Mouse (Mus musculus) midbrain, embryonic 14.5 days (tissue): Measurements from ENCODE around the gene Prss43. TPM values are rescaled to one million over a fixed set of nuclear protein-coding genes. Genes with fewer than 3 reads are reported as not detected.
A peak's percentile ranks its signal among the peaks of the same experiment; 100 is the strongest.

ENCODE experiments used
- ATAC-seq: fragments of 200-750 bp; cut with Nextera tagmentation; 2 replicates; pipeline ENCODE4 v1.8.0; 2017; ENCODE audit warnings: moderate number of reproducible peaks, moderate library complexity; ENCODE audit not compliant: low FRiP score, low TSS enrichment
- DNase-seq: peaks from one replicate; pipeline ENCODE4 v3.0.0-alpha.2; 2015
- H3K27ac ChIP-seq: fragments of 300-500 bp; sonication (generic); replicated peaks from 2 replicates; pipeline ENCODE4 v1.5.1; 2014; ENCODE audit warnings: mild to moderate bottlenecking, low read depth, low read length, moderate library complexity
- H3K27me3 ChIP-seq: fragments of 300-500 bp; sonication (generic); 2 replicates; pipeline ENCODE4 v1.6.1; 2014; ENCODE audit warnings: low read length, control low read depth, mixed read lengths; ENCODE audit not compliant: control insufficient read depth, insufficient read depth
- H3K36me3 ChIP-seq: fragments of 300-500 bp; sonication (generic); 2 replicates; pipeline ENCODE4 v1.6.1; 2014; ENCODE audit warnings: low read length, control low read depth; ENCODE audit not compliant: control insufficient read depth, insufficient read depth
- H3K4me1 ChIP-seq: fragments of 300-500 bp; sonication (generic); 2 replicates; pipeline ENCODE4 v1.6.1; 2014; ENCODE audit warnings: mild to moderate bottlenecking, antibody characterized with exemption, low read length, control low read depth; ENCODE audit not compliant: control insufficient read depth, insufficient read depth
- H3K4me2 ChIP-seq: fragments of 300-500 bp; sonication (generic); 2 replicates; pipeline ENCODE4 v1.6.1; 2014; ENCODE audit warnings: mild to moderate bottlenecking, low read length, moderate library complexity
- H3K4me3 ChIP-seq: fragments of 300-500 bp; sonication (generic); replicated peaks from 2 replicates; pipeline ENCODE4 v1.5.1; 2014; ENCODE audit warnings: low read depth, low read length
- H3K9ac ChIP-seq: fragments of 300-500 bp; sonication (generic); replicated peaks from 2 replicates; pipeline ENCODE4 v1.6.1; 2014; ENCODE audit warnings: mild to moderate bottlenecking, low read length, moderate library complexity
- H3K9me3 ChIP-seq: fragments of 300-500 bp; sonication (generic); 2 replicates; pipeline ENCODE4 v1.6.1; 2016; ENCODE audit warnings: low read length, control low read depth, mixed read lengths; ENCODE audit not compliant: control insufficient read depth
- WGBS: fragments of 180-500 bp; shearing (Covaris S2); extraction: QIAGEN DNeasy Blood & Tissue Kit; methylation state at CpG from one replicate; pipeline ENCODE4 v1.1.7; 2014; 5-methylcytosine and 5-hydroxymethylcytosine counted together
- polyA plus RNA-seq: library from polyadenylated mRNA; unstranded; fragments of >200 nt; fragmentation: Nextera tagmentation; extraction: Ambion mirVana; gene quantifications from 2 replicates; pipeline ENCODE4 v1.2.1, GENCODE M21; 2014

Prss43 gene
- polyA plus RNA-seq, 1 experiment from 2014 or later = not detected

GRCm38 (mm10) chr9:110855903-110856302 lies 29.4 kb downstream of the Prss43 start:
- no peak overlapping the region for H3K4me2 ChIP-seq
- peaks cover 5% of the 10 kb centered on the region; the same call in 1 of the 2 replicates for H3K27me3 ChIP-seq
- ATAC-seq = no peak
- 77% methylated on average over 7 of the region's 7 CpGs for WGBS
- no peak for DNase-seq
- H3K27ac ChIP-seq = no peak overlapping the region
- no peaks in the 10 kb centered on the region for H3K36me3 ChIP-seq
- no peak overlapping the region for H3K9ac ChIP-seq
- H3K9me3 ChIP-seq = no peaks in the 10 kb centered on the region
- H3K4me3 ChIP-seq = no peak overlapping the region
- no peaks in the 10 kb centered on the region for H3K4me1 ChIP-seq

- H3K36me3 ChIP-seq = no peaks in the 10 kb centered on the region
- WGBS = 69% methylated on average over 4 of the region's 4 CpGs
- H3K27ac ChIP-seq = no peak overlapping the region
- no peak overlapping the region for H3K9ac ChIP-seq
- no peaks in the 10 kb centered on the region for H3K4me1 ChIP-seq
- DNase-seq (no peak), ATAC-seq (no peak)
- H3K4me2 ChIP-seq = no peak overlapping the region
- H3K4me3 ChIP-seq = no peak overlapping the region
- no peaks in the 10 kb centered on the region for H3K9me3 ChIP-seq
- H3K27me3 ChIP-seq = peaks cover 5% of the 10 kb centered on the region; the same call in 1 of the 2 replicates
These were observed 30.4 kb downstream of the Prss43 start for GRCm38 (mm10) chr9:110856920-110857319.

- H3K27me3 ChIP-seq = peaks cover 5% of the 10 kb centered on the region; the same call in 1 of the 2 replicates
- peak; percentile 31 for DNase-seq
- ATAC-seq = no peak
- no peaks in the 10 kb centered on the region for H3K36me3 ChIP-seq
- WGBS = 7% methylated on average over 50 of the region's 50 CpGs
- H3K4me2 ChIP-seq = peak within 1 kb of the TSS; percentile 47
- no peak within 1 kb of the TSS for H3K9ac ChIP-seq
- H3K4me3 ChIP-seq = peak within 1 kb of the TSS; percentile 18
- H3K9me3 ChIP-seq = no peaks in the 10 kb centered on the region
- H3K27ac ChIP-seq = no peak within 1 kb of the TSS
- H3K4me1 ChIP-seq = no peaks in the 10 kb centered on the region
These were observed 31.4 kb downstream of the Prss43 start, which contains the start of gene Prss50 for GRCm38 (mm10) chr9:110857781-110858472. Prss50 (plus strand) TSS chr9:110857967.

GRCm38 (mm10) chr9:110858523-110858922 lies 32.0 kb downstream of the Prss43 start:
- 63% methylated on average over 5 of the region's 5 CpGs for WGBS
- Histone ChIP-seq H3K27ac (no peak overlapping the region), H3K9ac (no peak overlapping the region), H3K36me3 (no peaks in the 10 kb centered on the region), H3K4me2 (no peak overlapping the region), H3K9me3 (no peaks in the 10 kb centered on the region), H3K27me3 (peaks cover 5% of the 10 kb centered on the region; the same call in 1 of the 2 replicates), H3K4me3 (no peak overlapping the region), H3K4me1 (no peaks in the 10 kb centered on the region)
- DNase-seq (no peak), ATAC-seq (no peak)

GRCm38 (mm10) chr9:110858967-110859596 lies 32.6 kb downstream of the Prss43 start:
- Histone ChIP-seq H3K4me3 (no peak overlapping the region), H3K36me3 (no peaks in the 10 kb centered on the region), H3K27ac (no peak overlapping the region), H3K27me3 (peaks cover 5% of the 10 kb centered on the region; the same call in 1 of the 2 replicates), H3K4me2 (no peak overlapping the region), H3K4me1 (no peaks in the 10 kb centered on the region), H3K9me3 (no peaks in the 10 kb centered on the region), H3K9ac (no peak overlapping the region)
- ATAC-seq = no peak
- 93% methylated on average over 5 of the region's 5 CpGs for WGBS
- DNase-seq = no peak

- no peaks in the 10 kb centered on the region for H3K36me3 ChIP-seq
- no peak overlapping the region for H3K9ac ChIP-seq
- H3K4me3 ChIP-seq = no peak overlapping the region
- no peak overlapping the region for H3K4me2 ChIP-seq
- no peaks in the 10 kb centered on the region for H3K9me3 ChIP-seq
- 20% methylated on average over 7 of the region's 7 CpGs for WGBS
- H3K4me1 ChIP-seq = peaks cover 21% of the 10 kb centered on the region
- H3K27me3 ChIP-seq = peaks cover 5% of the 10 kb centered on the region; the same call in 1 of the 2 replicates
- ATAC-seq (no peak), DNase-seq (peak; percentile 71)
- no peak overlapping the region for H3K27ac ChIP-seq
These were observed 44.5 kb downstream of the Prss43 start for GRCm38 (mm10) chr9:110871030-110871429.

- 5% methylated on average over 40 of the region's 40 CpGs for WGBS
- Histone ChIP-seq H3K27ac (0 out of 2 replicates have a peak overlapping the region, but pooled peaks have one; percentile 41), H3K27me3 (peaks cover 5% of the 10 kb centered on the region), H3K4me2 (peak overlapping the region; percentile 57), H3K4me1 (peaks cover 21% of the 10 kb centered on the region), H3K4me3 (peak overlapping the region; percentile 24), H3K9ac (peak overlapping the region; percentile 45), H3K36me3 (no peaks in the 10 kb centered on the region), H3K9me3 (no peaks in the 10 kb centered on the region)
- ATAC-seq (peak; percentile 56; the same call in 1 of the 2 replicates), DNase-seq (peak; percentile 83)
These were observed 47.5 kb downstream of the Prss43 start for GRCm38 (mm10) chr9:110873681-110874659.

- no peak for DNase-seq
- H3K9me3 ChIP-seq = no peaks in the 10 kb centered on the region
- H3K9ac ChIP-seq = no peak overlapping the region
- peaks cover 21% of the 10 kb centered on the region for H3K4me1 ChIP-seq
- H3K27ac ChIP-seq = peak overlapping the region; percentile 41; the same call in 1 of the 2 replicates
- WGBS = 7% methylated on average over 3 of the region's 3 CpGs
- H3K4me3 ChIP-seq = no peak overlapping the region
- H3K27me3 ChIP-seq = peaks cover 13% of the 10 kb centered on the region
- no peaks in the 10 kb centered on the region for H3K36me3 ChIP-seq
- H3K4me2 ChIP-seq = peak overlapping the region; percentile 57; the same call in 1 of the 2 replicates
- peak; percentile 46 for ATAC-seq
These were observed 48.2 kb downstream of the Prss43 start for GRCm38 (mm10) chr9:110874660-110875191.
